Mouse (Mus musculus): ENCODE measurements around the gene Bhmt2. TPM values are rescaled to one million over a fixed set of nuclear protein-coding genes. Genes with fewer than 3 reads are reported as not detected.

Bhmt2 gene
- total RNA-seq (2017) = not detected in 2 replicates

- no peak for ATAC-seq (replicated peaks in 1 of 2; ENCODE audit: insufficient read depth in 1 of 2, low FRiP score in 2 of 2, low TSS enrichment in 1 of 2, low read depth in 1 of 2, poor library complexity in 2 of 2, severe bottlenecking in 2 of 2)
These were observed at the start of gene Bhmt2, which contains the start of gene Dmgdh for GRCm38 (mm10) chr13:93674131-93674561. TSS of gene Bhmt2 (minus strand) at chr13:93674302. TSS of gene Dmgdh (plus strand) at chr13:93674433.

GRCm38 (mm10) chr13:93723455-93723854 is 49.4 kb upstream of the Bhmt2 start:
- ATAC-seq (replicated peaks in 1 of 2; ENCODE audit: insufficient read depth in 1 of 2, low FRiP score in 2 of 2, low TSS enrichment in 1 of 2, low read depth in 1 of 2, poor library complexity in 2 of 2, severe bottlenecking in 2 of 2) = no peak

- no peak for ATAC-seq (replicated peaks in 1 of 2; ENCODE audit: insufficient read depth in 1 of 2, low FRiP score in 2 of 2, low TSS enrichment in 1 of 2, low read depth in 1 of 2, poor library complexity in 2 of 2, severe bottlenecking in 2 of 2)
These were observed 47.8 kb upstream of the Bhmt2 start for GRCm38 (mm10) chr13:93721916-93722315.

- peak; percentile 39 to 67; a peak in 3 of 4 replicates for ATAC-seq (replicated peaks in 1 of 2; ENCODE audit: insufficient read depth in 1 of 2, low FRiP score in 2 of 2, low TSS enrichment in 1 of 2, low read depth in 1 of 2, poor library complexity in 2 of 2, severe bottlenecking in 2 of 2)
These were observed 44.8 kb upstream of the Bhmt2 start for GRCm38 (mm10) chr13:93718948-93719347.

GRCm38 (mm10) chr13:93717113-93717512 is 43.0 kb upstream of the Bhmt2 start:
- ATAC-seq (replicated peaks in 1 of 2; ENCODE audit: insufficient read depth in 1 of 2, low FRiP score in 2 of 2, low TSS enrichment in 1 of 2, low read depth in 1 of 2, poor library complexity in 2 of 2, severe bottlenecking in 2 of 2) = no peak

GRCm38 (mm10) chr13:93713826-93714225 is 39.7 kb upstream of the Bhmt2 start:
- ATAC-seq (replicated peaks in 1 of 2; ENCODE audit: insufficient read depth in 1 of 2, low FRiP score in 2 of 2, low TSS enrichment in 1 of 2, low read depth in 1 of 2, poor library complexity in 2 of 2, severe bottlenecking in 2 of 2) = no peak

- ATAC-seq (replicated peaks in 1 of 2; ENCODE audit: insufficient read depth in 1 of 2, low FRiP score in 2 of 2, low TSS enrichment in 1 of 2, low read depth in 1 of 2, poor library complexity in 2 of 2, severe bottlenecking in 2 of 2) = no peak
These were observed 38.3 kb upstream of the Bhmt2 start for GRCm38 (mm10) chr13:93712362-93712761.

GRCm38 (mm10) chr13:93711226-93711625 is 37.1 kb upstream of the Bhmt2 start:
- no peak for ATAC-seq (replicated peaks in 1 of 2; ENCODE audit: insufficient read depth in 1 of 2, low FRiP score in 2 of 2, low TSS enrichment in 1 of 2, low read depth in 1 of 2, poor library complexity in 2 of 2, severe bottlenecking in 2 of 2)

- no peak for ATAC-seq (replicated peaks in 1 of 2; ENCODE audit: insufficient read depth in 1 of 2, low FRiP score in 2 of 2, low TSS enrichment in 1 of 2, low read depth in 1 of 2, poor library complexity in 2 of 2, severe bottlenecking in 2 of 2)
These were observed 36.2 kb upstream of the Bhmt2 start for GRCm38 (mm10) chr13:93710325-93710724.

- no peak for ATAC-seq (replicated peaks in 1 of 2; ENCODE audit: insufficient read depth in 1 of 2, low FRiP score in 2 of 2, low TSS enrichment in 1 of 2, low read depth in 1 of 2, poor library complexity in 2 of 2, severe bottlenecking in 2 of 2)
These were observed 33.2 kb upstream of the Bhmt2 start for GRCm38 (mm10) chr13:93707271-93707670.

- no peak for ATAC-seq (replicated peaks in 1 of 2; ENCODE audit: insufficient read depth in 1 of 2, low FRiP score in 2 of 2, low TSS enrichment in 1 of 2, low read depth in 1 of 2, poor library complexity in 2 of 2, severe bottlenecking in 2 of 2)
These were observed 31.6 kb upstream of the Bhmt2 start for GRCm38 (mm10) chr13:93705697-93706096.

- ATAC-seq (replicated peaks in 1 of 2; ENCODE audit: insufficient read depth in 1 of 2, low FRiP score in 2 of 2, low TSS enrichment in 1 of 2, low read depth in 1 of 2, poor library complexity in 2 of 2, severe bottlenecking in 2 of 2) = no peak
These were observed 24.8 kb upstream of the Bhmt2 start for GRCm38 (mm10) chr13:93698866-93699265.

- ATAC-seq (replicated peaks in 1 of 2; ENCODE audit: insufficient read depth in 1 of 2, low FRiP score in 2 of 2, low TSS enrichment in 1 of 2, low read depth in 1 of 2, poor library complexity in 2 of 2, severe bottlenecking in 2 of 2) = no peak
These were observed 16.7 kb upstream of the Bhmt2 start for GRCm38 (mm10) chr13:93690821-93691220.

GRCm38 (mm10) chr13:93689566-93689965 is 15.5 kb upstream of the Bhmt2 start:
- no peak for ATAC-seq (replicated peaks in 1 of 2; ENCODE audit: insufficient read depth in 1 of 2, low FRiP score in 2 of 2, low TSS enrichment in 1 of 2, low read depth in 1 of 2, poor library complexity in 2 of 2, severe bottlenecking in 2 of 2)

- no peak for ATAC-seq (replicated peaks in 1 of 2; ENCODE audit: insufficient read depth in 1 of 2, low FRiP score in 2 of 2, low TSS enrichment in 1 of 2, low read depth in 1 of 2, poor library complexity in 2 of 2, severe bottlenecking in 2 of 2)
These were observed 13.2 kb upstream of the Bhmt2 start for GRCm38 (mm10) chr13:93687321-93687720.

GRCm38 (mm10) chr13:93685226-93685625 is 11.1 kb upstream of the Bhmt2 start:
- no peak for ATAC-seq (replicated peaks in 1 of 2; ENCODE audit: insufficient read depth in 1 of 2, low FRiP score in 2 of 2, low TSS enrichment in 1 of 2, low read depth in 1 of 2, poor library complexity in 2 of 2, severe bottlenecking in 2 of 2)

GRCm38 (mm10) chr13:93683336-93683735 is 9.2 kb upstream of the Bhmt2 start:
- ATAC-seq (replicated peaks in 1 of 2; ENCODE audit: insufficient read depth in 1 of 2, low FRiP score in 2 of 2, low TSS enrichment in 1 of 2, low read depth in 1 of 2, poor library complexity in 2 of 2, severe bottlenecking in 2 of 2) = no peak

- ATAC-seq (replicated peaks in 1 of 2; ENCODE audit: insufficient read depth in 1 of 2, low FRiP score in 2 of 2, low TSS enrichment in 1 of 2, low read depth in 1 of 2, poor library complexity in 2 of 2, severe bottlenecking in 2 of 2) = no peak
These were observed 2.8 kb upstream of the Bhmt2 start for GRCm38 (mm10) chr13:93676864-93677263.

GRCm38 (mm10) chr13:93673296-93673695 is 806 bp downstream of the Bhmt2 start:
- no peak for ATAC-seq (replicated peaks in 1 of 2; ENCODE audit: insufficient read depth in 1 of 2, low FRiP score in 2 of 2, low TSS enrichment in 1 of 2, low read depth in 1 of 2, poor library complexity in 2 of 2, severe bottlenecking in 2 of 2)

- no peak for ATAC-seq (replicated peaks in 1 of 2; ENCODE audit: insufficient read depth in 1 of 2, low FRiP score in 2 of 2, low TSS enrichment in 1 of 2, low read depth in 1 of 2, poor library complexity in 2 of 2, severe bottlenecking in 2 of 2)
These were observed 1.7 kb downstream of the Bhmt2 start for GRCm38 (mm10) chr13:93672371-93672770.
